ENCODE assay signal across 13 mouse cellular contexts in genomic region chr7:80296462-80296861, GRCm38 (mm10). TPM values are rescaled to one million over a fixed set of nuclear protein-coding genes. Genes with fewer than 3 reads are reported as not detected.
DNase-seq lines count a peak whose midpoint lies in the region; ATAC-seq lines count a peak whose summit lies in the region.
"Had no signal": no experiment of that assay in that cellular context is flagged by ENCODE, and none has a peak within 500 bp of the region (broad histone marks: within the 10 kb centered on the region; RNA-seq: fewer than 3 reads in every experiment).

No protein-coding gene starts in this region.

- H3K9me3 ChIP-seq in heart, embryonic 16.5 days (replicated peaks; ENCODE audit: control insufficient read depth, low read length) = no peaks in the 10 kb centered on the region
- H3K9me3 ChIP-seq in midbrain, embryonic 13.5 days = no peaks in the 10 kb centered on the region
- H3K9me3 ChIP-seq in midbrain, embryonic 16.5 days (replicated peaks; ENCODE audit: control insufficient read depth, low read length, poor library complexity, severe bottlenecking) = no peaks in the 10 kb centered on the region
- H3K9me3 ChIP-seq in intestine, embryonic 16.5 days (ENCODE audit: control insufficient read depth, low read length) = no peaks in the 10 kb centered on the region
- H3K9me3 ChIP-seq in stomach, embryonic 16.5 days (replicated peaks; ENCODE audit: control insufficient read depth, low read length) = no peaks in the 10 kb centered on the region

- peaks cover 11% of the 10 kb centered on the region for H3K36me3 ChIP-seq in heart, embryonic 16.5 days (ENCODE audit: control insufficient read depth, insufficient read depth)
- peaks cover 6% of the 10 kb centered on the region; the same call in 1 of the 2 replicates for H3K36me3 ChIP-seq in midbrain, embryonic 13.5 days
- no peaks in the 10 kb centered on the region for H3K36me3 ChIP-seq in midbrain, embryonic 16.5 days (ENCODE audit: control insufficient read depth, insufficient read depth, low read length)
- peaks cover 2% of the 10 kb centered on the region; the same call in 1 of the 2 replicates for H3K36me3 ChIP-seq in intestine, embryonic 16.5 days (ENCODE audit: control insufficient read depth, insufficient read depth, low read length)
- H3K36me3 ChIP-seq in stomach, embryonic 16.5 days (ENCODE audit: control insufficient read depth, insufficient read depth, low read length) = peaks cover 2% of the 10 kb centered on the region

- WGBS in heart, embryonic 16.5 days = 93% methylated on average over 6 of the region's 6 CpGs
- 93% methylated on average over 6 of the region's 6 CpGs for WGBS in midbrain, embryonic 13.5 days
- WGBS in midbrain, embryonic 16.5 days = 92% methylated on average over 6 of the region's 6 CpGs
- 88% methylated on average over 6 of the region's 6 CpGs for WGBS in intestine, embryonic 16.5 days
- WGBS in stomach, embryonic 16.5 days = 91% methylated on average over 6 of the region's 6 CpGs

- H3K9ac ChIP-seq in heart, embryonic 16.5 days (ENCODE audit: low read length) = no peak overlapping the region
- H3K9ac ChIP-seq in midbrain, embryonic 13.5 days (replicated peaks) = no peak overlapping the region
- H3K9ac ChIP-seq in midbrain, embryonic 16.5 days (ENCODE audit: low read depth, low read length) = no peak overlapping the region
- no peak overlapping the region for H3K9ac ChIP-seq in intestine, embryonic 16.5 days (ENCODE audit: low read depth, low read length)
- H3K9ac ChIP-seq in stomach, embryonic 16.5 days (ENCODE audit: low read length) = no peak overlapping the region

- no peak for ATAC-seq in heart, embryonic 16.5 days (replicated peaks; ENCODE audit: extremely low read depth, insufficient read depth, low FRiP score)
- ATAC-seq in midbrain, embryonic 13.5 days = no peak
- ATAC-seq in midbrain, embryonic 16.5 days = no peak
- no peak for ATAC-seq in intestine, embryonic 16.5 days
- ATAC-seq in stomach, embryonic 16.5 days (ENCODE audit: insufficient read depth, low FRiP score) = no peak
- ATAC-seq: inflammation-experienced regulatory T-cells, adult 6 months had no signal

- H3K4me2 ChIP-seq in heart, embryonic 16.5 days (ENCODE audit: low read depth, low read length) = peak overlapping the region; percentile 86
- H3K4me2 ChIP-seq in midbrain, embryonic 13.5 days (replicated peaks) = peak overlapping the region; percentile 89; the same call in 1 of the 2 replicates
- H3K4me2 ChIP-seq in midbrain, embryonic 16.5 days (ENCODE audit: low read length) = no peak overlapping the region
- H3K4me2 ChIP-seq in intestine, embryonic 16.5 days (ENCODE audit: low read depth, low read length) = peak overlapping the region; percentile 44; the same call in 1 of the 2 replicates
- H3K4me2 ChIP-seq in stomach, embryonic 16.5 days (ENCODE audit: low read depth, low read length) = peak overlapping the region; percentile 60

- H3K4me3 ChIP-seq in heart, embryonic 16.5 days (ENCODE audit: low read length) = peak overlapping the region; percentile 20
- H3K4me3 ChIP-seq in midbrain, embryonic 13.5 days (replicated peaks) = peak overlapping the region; percentile 73; the same call in 1 of the 2 replicates
- no peak overlapping the region for H3K4me3 ChIP-seq in midbrain, embryonic 16.5 days (ENCODE audit: low read depth, low read length)
- H3K4me3 ChIP-seq in intestine, embryonic 16.5 days (ENCODE audit: low read length) = peak overlapping the region; percentile 7; the same call in 1 of the 2 replicates
- no peak overlapping the region for H3K4me3 ChIP-seq in stomach, embryonic 16.5 days (replicated peaks; ENCODE audit: low read length)
- H3K4me3 ChIP-seq: layer of hippocampus, adult 2 months had no signal

- DNase-seq in heart, postnatal 14 days = no peak
- no peak for DNase-seq in gastrocnemius, postnatal 36 days
- no peak for DNase-seq in testis, postnatal 10 days (ENCODE audit: low spot score)
- DNase-seq: cerebellum, postnatal 25 days; lung, adult 2 months; right cerebral cortex, postnatal 14 days had no signal

- H3K4me1 ChIP-seq in heart, embryonic 16.5 days (ENCODE audit: control insufficient read depth, insufficient read depth, low read length) = peaks cover 20% of the 10 kb centered on the region
- peaks cover 22% of the 10 kb centered on the region for H3K4me1 ChIP-seq in midbrain, embryonic 13.5 days (replicated peaks)
- H3K4me1 ChIP-seq in midbrain, embryonic 16.5 days (ENCODE audit: control insufficient read depth, insufficient read depth, low read length) = peaks cover 8% of the 10 kb centered on the region
- peaks cover 14% of the 10 kb centered on the region; the same call in 1 of the 2 replicates for H3K4me1 ChIP-seq in intestine, embryonic 16.5 days (ENCODE audit: control insufficient read depth, insufficient read depth, low read length)
- peaks cover 17% of the 10 kb centered on the region for H3K4me1 ChIP-seq in stomach, embryonic 16.5 days (ENCODE audit: control insufficient read depth, insufficient read depth, low read length)

- no peaks in the 10 kb centered on the region for H3K27me3 ChIP-seq in heart, embryonic 16.5 days (ENCODE audit: control insufficient read depth, insufficient read depth, low read length)
- H3K27me3 ChIP-seq in midbrain, embryonic 13.5 days = no peaks in the 10 kb centered on the region
- H3K27me3 ChIP-seq in midbrain, embryonic 16.5 days (ENCODE audit: control insufficient read depth, insufficient read depth, low read depth, low read length) = no peaks in the 10 kb centered on the region
- H3K27me3 ChIP-seq in intestine, embryonic 16.5 days (replicated peaks; ENCODE audit: control insufficient read depth, insufficient read depth, low read length) = no peaks in the 10 kb centered on the region
- no peaks in the 10 kb centered on the region for H3K27me3 ChIP-seq in stomach, embryonic 16.5 days (ENCODE audit: control insufficient read depth, insufficient read depth, low read length)

- H3K27ac ChIP-seq in heart, embryonic 16.5 days (ENCODE audit: low read length) = no peak overlapping the region
- H3K27ac ChIP-seq in midbrain, embryonic 13.5 days = no peak overlapping the region
- H3K27ac ChIP-seq in midbrain, embryonic 16.5 days (ENCODE audit: low read length) = no peak overlapping the region
- H3K27ac ChIP-seq in intestine, embryonic 16.5 days (ENCODE audit: low read length) = no peak overlapping the region
- H3K27ac ChIP-seq in stomach, embryonic 16.5 days (ENCODE audit: low read length) = no peak overlapping the region
- H3K27ac ChIP-seq: layer of hippocampus, adult 2 months had no signal

- intact Hi-C loops in heart, postnatal 14 days (cut with DNase I) = no loop called here
- intact Hi-C loops in gastrocnemius, postnatal 36 days (cut with DNase I) = no loop called here

RNA-seq across cellular contexts. Expression of gene Prc1, which starts 2.2 kb away (rescaled TPM):
- polyA plus RNA-seq in heart, embryonic 16.5 days (2015; fragmentation: Nextera tagmentation; extraction: Ambion mirVana) = 138 and 164 TPM in 2 replicates
- total RNA-seq in heart, postnatal 14 days (2021) = 10 to 100 TPM; 12.4 to 19.8 TPM
- 75.2 and 78.9 TPM in 2 replicates for polyA plus RNA-seq in midbrain, embryonic 13.5 days (2015; fragmentation: Nextera tagmentation; extraction: Ambion mirVana)
- polyA plus RNA-seq in midbrain, embryonic 16.5 days (2015; fragmentation: Nextera tagmentation; extraction: Ambion mirVana) = 22.6 and 23.7 TPM in 2 replicates
- polyA plus RNA-seq in intestine, embryonic 16.5 days (2015; fragmentation: Nextera tagmentation; extraction: Ambion mirVana) = 101 and 102 TPM in 2 replicates
- 125 and 145 TPM in 2 replicates for polyA plus RNA-seq in stomach, embryonic 16.5 days (2015; fragmentation: Nextera tagmentation; extraction: Ambion mirVana)
- total RNA-seq in gastrocnemius, postnatal 36 days (2021) = 1 to 10 TPM; 1.2 to 1.3 TPM

RNA-seq across cellular contexts. Expression of gene Vps33b, which starts 27.0 kb away (rescaled TPM):
- polyA plus RNA-seq in heart, embryonic 16.5 days (2015; fragmentation: Nextera tagmentation; extraction: Ambion mirVana) = 10.3 and 12.7 TPM in 2 replicates
- total RNA-seq in heart, postnatal 14 days (2021) = 1 to 10 TPM; 7.0 to 7.4 TPM
- 25.1 and 25.2 TPM in 2 replicates for polyA plus RNA-seq in midbrain, embryonic 13.5 days (2015; fragmentation: Nextera tagmentation; extraction: Ambion mirVana)
- 27.3 and 27.5 TPM in 2 replicates for polyA plus RNA-seq in midbrain, embryonic 16.5 days (2015; fragmentation: Nextera tagmentation; extraction: Ambion mirVana)
- polyA plus RNA-seq in intestine, embryonic 16.5 days (2015; fragmentation: Nextera tagmentation; extraction: Ambion mirVana) = 15.9 and 16.1 TPM in 2 replicates
- polyA plus RNA-seq in stomach, embryonic 16.5 days (2015; fragmentation: Nextera tagmentation; extraction: Ambion mirVana) = 12.5 and 13.2 TPM in 2 replicates
- total RNA-seq in gastrocnemius, postnatal 36 days (2021) = 1 to 10 TPM; 2.9 to 3.4 TPM

RNA-seq across cellular contexts. Expression of gene Rccd1, which starts 27.8 kb away (rescaled TPM):
- 6.5 and 7.6 TPM in 2 replicates for polyA plus RNA-seq in heart, embryonic 16.5 days (2015; fragmentation: Nextera tagmentation; extraction: Ambion mirVana)
- 1 to 10 TPM; 6.8 to 7.6 TPM for total RNA-seq in heart, postnatal 14 days (2021)
- polyA plus RNA-seq in midbrain, embryonic 13.5 days (2015; fragmentation: Nextera tagmentation; extraction: Ambion mirVana) = 13.6 and 16.5 TPM in 2 replicates
- polyA plus RNA-seq in midbrain, embryonic 16.5 days (2015; fragmentation: Nextera tagmentation; extraction: Ambion mirVana) = 10.6 and 10.7 TPM in 2 replicates
- 7.9 and 8.3 TPM in 2 replicates for polyA plus RNA-seq in intestine, embryonic 16.5 days (2015; fragmentation: Nextera tagmentation; extraction: Ambion mirVana)
- polyA plus RNA-seq in stomach, embryonic 16.5 days (2015; fragmentation: Nextera tagmentation; extraction: Ambion mirVana) = 9.4 and 11.7 TPM in 2 replicates
- 1 to 10 TPM; 5.2 to 9.9 TPM for total RNA-seq in gastrocnemius, postnatal 36 days (2021)

RNA-seq across cellular contexts. Expression of gene Ngrn, which starts 35.4 kb away (rescaled TPM):
- polyA plus RNA-seq in heart, embryonic 16.5 days (2015; fragmentation: Nextera tagmentation; extraction: Ambion mirVana) = 39.8 and 45.0 TPM in 2 replicates
- total RNA-seq in heart, postnatal 14 days (2021) = 10 to 100 TPM; 25.2 to 25.6 TPM
- polyA plus RNA-seq in midbrain, embryonic 13.5 days (2015; fragmentation: Nextera tagmentation; extraction: Ambion mirVana) = 63.8 and 64.3 TPM in 2 replicates
- 73.8 and 78.5 TPM in 2 replicates for polyA plus RNA-seq in midbrain, embryonic 16.5 days (2015; fragmentation: Nextera tagmentation; extraction: Ambion mirVana)
- 52.0 and 57.8 TPM in 2 replicates for polyA plus RNA-seq in intestine, embryonic 16.5 days (2015; fragmentation: Nextera tagmentation; extraction: Ambion mirVana)
- 52.2 and 53.3 TPM in 2 replicates for polyA plus RNA-seq in stomach, embryonic 16.5 days (2015; fragmentation: Nextera tagmentation; extraction: Ambion mirVana)
- 10 to 100 TPM; 16.8 to 20.4 TPM for total RNA-seq in gastrocnemius, postnatal 36 days (2021)

RNA-seq across cellular contexts. Expression of gene Unc45a, which starts 44.3 kb away (rescaled TPM):
- 20.6 and 25.3 TPM in 2 replicates for polyA plus RNA-seq in heart, embryonic 16.5 days (2015; fragmentation: Nextera tagmentation; extraction: Ambion mirVana)
- total RNA-seq in heart, postnatal 14 days (2021) = 10 to 100 TPM; 17.9 to 19.2 TPM
- polyA plus RNA-seq in midbrain, embryonic 13.5 days (2015; fragmentation: Nextera tagmentation; extraction: Ambion mirVana) = 52.5 and 58.6 TPM in 2 replicates
- polyA plus RNA-seq in midbrain, embryonic 16.5 days (2015; fragmentation: Nextera tagmentation; extraction: Ambion mirVana) = 61.9 and 62.6 TPM in 2 replicates
- 35.0 and 38.5 TPM in 2 replicates for polyA plus RNA-seq in intestine, embryonic 16.5 days (2015; fragmentation: Nextera tagmentation; extraction: Ambion mirVana)
- 44.5 and 48.1 TPM in 2 replicates for polyA plus RNA-seq in stomach, embryonic 16.5 days (2015; fragmentation: Nextera tagmentation; extraction: Ambion mirVana)
- 10 to 100 TPM in 1 of 2 experiments, 1 to 10 TPM in 1; 9.7 to 12.1 TPM for total RNA-seq in gastrocnemius, postnatal 36 days (2021)

Comparison
In these comparisons a context has a peak if more than half of its experiments do, and no peak if none do; other contexts are left out.
1. H3K4me3 ChIP-seq: peak in heart, embryonic 16.5 days (single experiment), midbrain, embryonic 13.5 days (single experiment) and intestine, embryonic 16.5 days (single experiment); none in midbrain, embryonic 16.5 days (single experiment) and stomach, embryonic 16.5 days (single experiment).